Mouse (Mus musculus) hindbrain, embryonic 14.5 days (tissue): ENCODE measurements around the gene Phrf1. TPM values are rescaled to one million over a fixed set of nuclear protein-coding genes. Genes with fewer than 3 reads are reported as not detected.
A peak's percentile ranks its signal among the peaks of the same experiment; 100 is the strongest.

Source experiments
- ATAC-seq: fragments of 200-750 bp; cut with Nextera tagmentation; 2 replicates; pipeline ENCODE4 v1.8.0; 2017; ENCODE audit warnings: moderate number of reproducible peaks, mild to moderate bottlenecking, moderate TSS enrichment, moderate library complexity; ENCODE audit not compliant: low FRiP score
- DNase-seq: peaks from one replicate; pipeline ENCODE4 v3.0.0-alpha.2; 2015; ENCODE audit warnings: low spot score
- H3K27ac ChIP-seq: fragments of 300-500 bp; sonication (generic); 2 replicates; pipeline ENCODE4 v1.5.1; 2014; ENCODE audit warnings: mild to moderate bottlenecking, moderate library complexity
- H3K27me3 ChIP-seq: fragments of 300-500 bp; sonication (generic); 2 replicates; pipeline ENCODE4 v1.6.1; 2014; ENCODE audit warnings: mild to moderate bottlenecking, low read length, mixed read lengths; ENCODE audit not compliant: control insufficient read depth, insufficient read depth
- H3K36me3 ChIP-seq: fragments of 300-500 bp; sonication (generic); replicated peaks from 2 replicates; pipeline ENCODE4 v1.6.1; 2014; ENCODE audit not compliant: control insufficient read depth, insufficient read depth
- H3K4me1 ChIP-seq: fragments of 300-500 bp; sonication (generic); replicated peaks from 2 replicates; pipeline ENCODE4 v1.6.1; 2014; ENCODE audit warnings: antibody characterized with exemption, low read length, mixed read lengths; ENCODE audit not compliant: control insufficient read depth, insufficient read depth
- H3K4me2 ChIP-seq: fragments of 300-500 bp; sonication (generic); replicated peaks from 2 replicates; pipeline ENCODE4 v1.6.1; 2014; ENCODE audit warnings: mild to moderate bottlenecking, moderate library complexity
- H3K4me3 ChIP-seq: fragments of 300-500 bp; sonication (generic); replicated peaks from 2 replicates; pipeline ENCODE4 v1.5.1; 2014; ENCODE audit warnings: mild to moderate bottlenecking, low read length
- H3K9ac ChIP-seq: fragments of 300-500 bp; sonication (generic); 2 replicates; pipeline ENCODE4 v1.6.1; 2014
- H3K9me3 ChIP-seq: fragments of 300-500 bp; sonication (generic); 2 replicates; pipeline ENCODE4 v1.6.1; 2016; ENCODE audit warnings: low read length; ENCODE audit not compliant: control insufficient read depth
- WGBS: fragments of 180-500 bp; shearing (Covaris S2); extraction: QIAGEN DNeasy Blood & Tissue Kit; methylation state at CpG from one replicate; pipeline ENCODE4 v1.1.7; 2014; 5-methylcytosine and 5-hydroxymethylcytosine counted together
- polyA plus RNA-seq: library from polyadenylated mRNA; unstranded; fragments of >200 nt; fragmentation: Nextera tagmentation; extraction: Ambion mirVana; gene quantifications from 2 replicates; pipeline ENCODE4 v1.2.1, GENCODE M21; 2014

Gene Phrf1
- polyA plus RNA-seq, 1 experiment from 2014 or later: 63.5 TPM

- peak overlapping the region; percentile 51; the same call in 1 of the 2 replicates for H3K9ac ChIP-seq
- no peaks in the 10 kb centered on the region for H3K9me3 ChIP-seq
- H3K27me3 ChIP-seq: peaks cover 51% of the 10 kb centered on the region
- peaks cover 16% of the 10 kb centered on the region; the same call in 1 of the 2 replicates for H3K4me1 ChIP-seq
- ATAC-seq (peak; percentile 21; the same call in 1 of the 2 replicates), DNase-seq (no peak)
- H3K4me3 ChIP-seq: peak overlapping the region; percentile 36
- no peak overlapping the region for H3K27ac ChIP-seq
- H3K36me3 ChIP-seq: peaks cover 24% of the 10 kb centered on the region
- H3K4me2 ChIP-seq: peak overlapping the region; percentile 67
- under 1% methylated on average over 53 of the region's 53 CpGs for WGBS
Measured at GRCm38 (mm10) chr7:141293852-141294471, 65.4 kb downstream of the Phrf1 start.

GRCm38 (mm10) chr7:141294479-141294878, 65.9 kb downstream of the Phrf1 start:
- peaks cover 51% of the 10 kb centered on the region for H3K27me3 ChIP-seq

GRCm38 (mm10) chr7:141297926-141298650, 69.5 kb downstream of the Phrf1 start:
- Histone ChIP-seq H3K4me1 (peaks cover 11% of the 10 kb centered on the region; the same call in 1 of the 2 replicates), H3K27me3 (peaks cover 30% of the 10 kb centered on the region), H3K9me3 (no peaks in the 10 kb centered on the region), H3K27ac (no peak overlapping the region), H3K36me3 (peaks cover 63% of the 10 kb centered on the region), H3K4me3 (no peak overlapping the region), H3K4me2 (no peak overlapping the region), H3K9ac (no peak overlapping the region)
- WGBS: 92% methylated on average over 3 of the region's 3 CpGs
- DNase-seq (no peak), ATAC-seq (no peak)

More at GRCm38 (mm10) chr7:141294479-141294878, 65.9 kb downstream of the Phrf1 start:
- Histone ChIP-seq H3K9ac (no peak overlapping the region), H3K9me3 (no peaks in the 10 kb centered on the region), H3K27ac (no peak overlapping the region), H3K4me2 (peak overlapping the region; percentile 67), H3K4me1 (peaks cover 16% of the 10 kb centered on the region; the same call in 1 of the 2 replicates), H3K4me3 (peak overlapping the region; percentile 36), H3K36me3 (peaks cover 29% of the 10 kb centered on the region)
- WGBS: 8% methylated on average over 22 of the region's 22 CpGs
- no peak for ATAC-seq
- no peak for DNase-seq

- no peak overlapping the region for H3K4me2 ChIP-seq
- 96% methylated on average over 8 of the region's 8 CpGs for WGBS
- peaks cover 19% of the 10 kb centered on the region for H3K27me3 ChIP-seq
- DNase-seq: no peak
- H3K4me3 ChIP-seq: no peak overlapping the region
- H3K4me1 ChIP-seq: peaks cover 6% of the 10 kb centered on the region; the same call in 1 of the 2 replicates
- H3K36me3 ChIP-seq: peaks cover 73% of the 10 kb centered on the region
- ATAC-seq: no peak
- H3K9ac ChIP-seq: no peak overlapping the region
- H3K9me3 ChIP-seq: no peaks in the 10 kb centered on the region
- H3K27ac ChIP-seq: no peak overlapping the region
Measured at GRCm38 (mm10) chr7:141299175-141299574, 70.6 kb downstream of the Phrf1 start.

- Histone ChIP-seq H3K9ac (no peak overlapping the region), H3K4me2 (no peak overlapping the region), H3K4me3 (no peak overlapping the region), H3K27ac (no peak overlapping the region), H3K36me3 (peaks cover 91% of the 10 kb centered on the region), H3K9me3 (no peaks in the 10 kb centered on the region), H3K27me3 (no peaks in the 10 kb centered on the region), H3K4me1 (no peaks in the 10 kb centered on the region)
- DNase-seq: no peak
- no peak for ATAC-seq
- WGBS: 93% methylated on average over 9 of the region's 9 CpGs
Measured at GRCm38 (mm10) chr7:141301386-141301785, 72.8 kb downstream of the Phrf1 start.

GRCm38 (mm10) chr7:141302702-141303268, 74.2 kb downstream of the Phrf1 start:
- 73% methylated on average over 1 of the region's 1 CpGs for WGBS
- H3K36me3 ChIP-seq: peaks cover 90% of the 10 kb centered on the region
- no peak for DNase-seq

GRCm38 (mm10) chr7:141304537-141304936, 76.0 kb downstream of the Phrf1 start:
- no peaks in the 10 kb centered on the region for H3K27me3 ChIP-seq
- no peaks in the 10 kb centered on the region for H3K9me3 ChIP-seq
- no peak for DNase-seq
- no peak for ATAC-seq
- WGBS: 88% methylated on average over 4 of the region's 4 CpGs
- no peaks in the 10 kb centered on the region for H3K4me1 ChIP-seq
- H3K4me3 ChIP-seq: no peak overlapping the region
- no peak overlapping the region for H3K27ac ChIP-seq
- H3K36me3 ChIP-seq: peaks cover 96% of the 10 kb centered on the region
- H3K4me2 ChIP-seq: no peak overlapping the region
- H3K9ac ChIP-seq: no peak overlapping the region

More at GRCm38 (mm10) chr7:141302702-141303268, 74.2 kb downstream of the Phrf1 start:
- Histone ChIP-seq H3K9me3 (no peaks in the 10 kb centered on the region), H3K4me2 (no peak overlapping the region), H3K4me3 (no peak overlapping the region), H3K4me1 (no peaks in the 10 kb centered on the region), H3K27me3 (no peaks in the 10 kb centered on the region), H3K27ac (no peak overlapping the region), H3K9ac (no peak overlapping the region)
- ATAC-seq: no peak
